In the genomic region with DNA sequence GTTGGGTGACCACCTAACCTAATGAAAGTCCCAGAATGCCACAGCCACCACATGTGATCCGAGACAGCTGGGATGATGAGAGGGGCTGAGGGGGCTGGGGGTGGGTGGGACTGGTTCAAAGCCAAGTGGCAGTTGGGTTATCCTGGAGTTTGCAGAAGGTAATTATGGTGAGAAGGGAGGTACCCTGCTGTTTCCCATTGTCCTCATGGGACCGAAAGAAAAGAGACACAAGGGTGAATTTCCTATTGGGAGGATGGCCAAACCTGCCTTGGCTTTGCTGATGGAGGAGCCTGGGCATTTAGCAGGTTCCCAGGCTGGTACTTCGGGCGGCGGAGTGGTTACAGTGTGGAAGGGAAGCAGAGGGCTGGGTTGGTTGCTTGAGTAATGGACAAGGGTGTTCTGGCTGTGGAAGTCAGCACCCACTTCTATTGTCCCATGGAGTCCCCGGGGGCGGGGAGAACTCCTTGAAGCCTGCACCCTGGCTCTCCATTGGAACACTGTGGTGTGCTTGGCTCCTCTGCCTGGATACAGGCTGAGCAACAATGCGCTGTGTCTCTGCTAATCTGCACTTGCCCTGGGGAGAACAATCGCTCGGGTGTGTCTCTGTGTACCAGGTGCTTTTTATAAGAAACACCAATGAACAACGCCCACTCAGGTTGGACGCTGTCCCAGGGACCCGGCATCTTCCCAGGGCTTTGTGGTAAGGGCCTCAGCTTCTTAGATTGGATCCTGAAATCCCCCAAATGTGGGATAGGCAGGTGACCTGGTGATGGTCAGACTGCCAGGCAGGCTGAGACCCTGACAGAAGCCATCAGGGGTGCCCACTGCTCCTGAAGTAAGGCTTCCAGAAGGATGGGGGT, we compare ENCODE assay signal across 9 mouse cellular contexts.
DNase-seq lines count a peak whose midpoint lies in the region; ATAC-seq lines count a peak whose summit lies in the region.
"Had no signal": no experiment of that assay in that cellular context is flagged by ENCODE, and none has a peak within 500 bp of the region (broad histone marks: within the 10 kb centered on the region; RNA-seq: fewer than 3 reads in every experiment).

No protein-coding gene starts in this region.

- DNase-seq in cerebellum, postnatal 10 days = peak; percentile 36 to 51
- DNase-seq in cerebellum, postnatal 4 days (ENCODE audit: low spot score in 2 of 2) = no peak
- peak; percentile 62 for DNase-seq in retina, postnatal 1 day
- DNase-seq in retina, embryonic 14.5 days (ENCODE audit: low spot score) = no peak
- DNase-seq in testis, postnatal 14 days (ENCODE audit: low spot score) = peak; percentile 60
- DNase-seq: cerebellum, adult 8-10 months had no signal

- WGBS in limb, embryonic 12.5 days = 66% methylated on average over 13 of the region's 13 CpGs
- 57% methylated on average over 13 of the region's 13 CpGs for WGBS in hindbrain, embryonic 16.5 days

- H3K4me1 ChIP-seq in limb, embryonic 12.5 days (replicated peaks) = peaks cover 61% of the 10 kb centered on the region
- H3K4me1 ChIP-seq in hindbrain, embryonic 16.5 days (ENCODE audit: control insufficient read depth, insufficient read depth, low read depth, low read length) = peaks cover 33% of the 10 kb centered on the region

- no peaks in the 10 kb centered on the region for H3K27me3 ChIP-seq in limb, embryonic 12.5 days
- no peaks in the 10 kb centered on the region for H3K27me3 ChIP-seq in hindbrain, embryonic 16.5 days (replicated peaks; ENCODE audit: control insufficient read depth, insufficient read depth, low read length)

- peak overlapping the region; percentile 94 for H3K27ac ChIP-seq in limb, embryonic 12.5 days
- no peak overlapping the region for H3K27ac ChIP-seq in hindbrain, embryonic 16.5 days (ENCODE audit: low read depth, low read length)

- no peak overlapping the region for H3K4me3 ChIP-seq in limb, embryonic 12.5 days (replicated peaks)
- no peak overlapping the region for H3K4me3 ChIP-seq in hindbrain, embryonic 16.5 days (ENCODE audit: low read length)

- peak overlapping the region; percentile 91 for H3K9ac ChIP-seq in limb, embryonic 12.5 days (replicated peaks)
- H3K9ac ChIP-seq in hindbrain, embryonic 16.5 days (ENCODE audit: low read depth, low read length) = no peak overlapping the region

- peak overlapping the region; percentile 75; the same call in 1 of the 2 replicates for H3K4me2 ChIP-seq in limb, embryonic 12.5 days
- no peak overlapping the region for H3K4me2 ChIP-seq in hindbrain, embryonic 16.5 days (ENCODE audit: low read length)

- ATAC-seq in limb, embryonic 12.5 days (ENCODE audit: insufficient number of reproducible peaks, insufficient read depth, low FRiP score, low TSS enrichment, low read depth) = no peak
- no peak for ATAC-seq in monocyte, adult 5-6 weeks (replicated peaks; ENCODE audit: insufficient number of reproducible peaks, low FRiP score, low TSS enrichment, poor library complexity, severe bottlenecking)
- no peak for ATAC-seq in hindbrain, embryonic 16.5 days

- no peaks in the 10 kb centered on the region for H3K9me3 ChIP-seq in limb, embryonic 12.5 days
- no peaks in the 10 kb centered on the region for H3K9me3 ChIP-seq in hindbrain, embryonic 16.5 days (ENCODE audit: control insufficient read depth, low read length)

- H3K36me3 ChIP-seq in limb, embryonic 12.5 days = no peaks in the 10 kb centered on the region
- no peaks in the 10 kb centered on the region for H3K36me3 ChIP-seq in hindbrain, embryonic 16.5 days (ENCODE audit: control insufficient read depth, insufficient read depth, low read length)

Comparison
In these comparisons a context has a peak if more than half of its experiments do, and no peak if none do; other contexts are left out.
1. DNase-seq: peak in cerebellum, postnatal 10 days (2 of 2), retina, postnatal 1 day (single experiment) and testis, postnatal 14 days (single experiment); none in cerebellum, postnatal 4 days (0 of 2) and retina, embryonic 14.5 days (single experiment).